Mouse (Mus musculus): Measurements from ENCODE around the gene 2310011J03Rik. TPM values are rescaled to one million over a fixed set of nuclear protein-coding genes. Genes with fewer than 3 reads are reported as not detected.
A peak's percentile ranks its signal among the peaks of the same experiment; 100 is the strongest.

2310011J03Rik gene
- polyA plus RNA-seq, 1 experiment from 2014 or later: 27.4 TPM

DNA sequence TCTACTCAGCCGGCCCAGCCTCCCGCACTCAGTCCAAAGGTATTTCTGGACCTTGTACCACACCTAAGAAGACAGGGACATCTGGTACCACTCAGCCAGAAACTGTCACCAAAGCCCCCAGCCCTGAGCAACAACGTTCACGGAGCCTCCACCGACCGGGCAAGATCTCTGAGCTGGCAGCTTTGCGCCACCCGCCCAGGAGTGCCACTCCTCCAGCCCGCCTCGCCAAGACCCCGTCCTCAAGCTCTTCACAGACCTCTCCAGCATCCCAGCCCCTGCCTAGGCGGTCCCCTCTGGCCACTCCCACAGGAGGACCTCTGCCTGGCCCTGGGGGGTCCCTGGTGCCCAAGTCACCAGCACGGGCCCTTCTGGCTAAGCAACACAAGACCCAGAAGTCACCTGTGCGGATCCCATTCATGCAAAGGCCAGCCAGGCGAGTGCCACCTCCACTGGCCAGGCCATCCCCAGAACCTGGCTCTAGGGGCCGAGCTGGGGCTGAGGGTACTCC, 5.8 kb downstream of the 2310011J03Rik start:
- Histone ChIP-seq H3K27ac (ENCODE audit: low read depth) (no peak overlapping the region), H3K4me2 (ENCODE audit: low read depth, low read length) (no peak overlapping the region), H3K9me3 (ENCODE audit: low read length) (no peaks in the 10 kb centered on the region), H3K27me3 (ENCODE audit: insufficient read depth, low read length) (peaks cover 61% of the 10 kb centered on the region), H3K9ac (replicated peaks) (no peak overlapping the region), H3K4me3 (ENCODE audit: low read depth, low read length) (no peak overlapping the region), H3K36me3 (replicated peaks; ENCODE audit: insufficient read depth, low read length) (peaks cover 17% of the 10 kb centered on the region), H3K4me1 (ENCODE audit: insufficient read depth) (peaks cover 24% of the 10 kb centered on the region)
- ATAC-seq: no peak
- DNase-seq: no peak
- WGBS (ENCODE audit: insufficient replicate concordance): 52% methylated on average over 16 of the region's 16 CpGs
- TF ChIP-seq CTCF (IDR thresholded peaks at IDR 0.05; ENCODE audit: low read depth) (no peak), EP300 (IDR thresholded peaks at IDR 0.05; ENCODE audit: low read depth) (no peak)

DNA sequence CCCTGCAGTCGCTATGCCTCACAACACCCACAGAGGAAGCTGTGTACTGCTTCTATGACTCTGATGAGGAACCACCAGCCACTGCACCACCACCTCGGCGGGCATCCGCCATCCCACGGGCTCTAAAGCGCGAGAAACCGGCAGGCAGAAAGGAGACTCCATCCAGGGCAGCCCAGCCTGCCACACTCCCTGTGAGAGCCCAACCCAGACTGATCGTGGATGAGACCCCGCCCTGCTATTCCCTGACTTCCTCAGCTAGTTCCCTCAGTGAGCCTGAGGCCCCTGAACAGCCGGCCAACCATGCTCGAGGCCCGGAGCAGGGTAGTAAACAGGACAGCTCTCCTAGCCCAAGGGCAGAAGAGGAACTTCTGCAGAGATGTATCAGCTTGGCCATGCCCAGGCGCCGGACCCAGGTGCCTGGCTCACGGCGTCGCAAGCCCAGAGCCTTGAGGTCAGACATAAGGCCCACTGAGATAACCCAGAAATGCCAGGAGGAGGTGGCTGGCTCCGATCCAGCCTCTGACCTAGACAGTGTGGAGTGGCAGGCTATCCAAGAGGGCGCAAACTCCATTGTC, 6.6 kb downstream of the 2310011J03Rik start:
- WGBS (ENCODE audit: insufficient replicate concordance): 21% methylated on average over 18 of the region's 20 CpGs
- Histone ChIP-seq H3K9me3 (ENCODE audit: low read length) (no peaks in the 10 kb centered on the region), H3K4me2 (ENCODE audit: low read depth, low read length) (peak overlapping the region; percentile 13; the same call in 1 of the 2 replicates), H3K9ac (replicated peaks) (no peak overlapping the region), H3K27ac (ENCODE audit: low read depth) (no peak overlapping the region), H3K36me3 (replicated peaks; ENCODE audit: insufficient read depth, low read length) (peaks cover 12% of the 10 kb centered on the region), H3K4me1 (ENCODE audit: insufficient read depth) (peaks cover 18% of the 10 kb centered on the region), H3K4me3 (ENCODE audit: low read depth, low read length) (no peak overlapping the region), H3K27me3 (ENCODE audit: insufficient read depth, low read length) (peaks cover 61% of the 10 kb centered on the region)
- no peak for TF ChIP-seq EP300 (IDR thresholded peaks at IDR 0.05; ENCODE audit: low read depth)
- no peak for TF ChIP-seq CTCF (IDR thresholded peaks at IDR 0.05; ENCODE audit: low read depth)
- ATAC-seq (no peak), DNase-seq (no peak)

DNA sequence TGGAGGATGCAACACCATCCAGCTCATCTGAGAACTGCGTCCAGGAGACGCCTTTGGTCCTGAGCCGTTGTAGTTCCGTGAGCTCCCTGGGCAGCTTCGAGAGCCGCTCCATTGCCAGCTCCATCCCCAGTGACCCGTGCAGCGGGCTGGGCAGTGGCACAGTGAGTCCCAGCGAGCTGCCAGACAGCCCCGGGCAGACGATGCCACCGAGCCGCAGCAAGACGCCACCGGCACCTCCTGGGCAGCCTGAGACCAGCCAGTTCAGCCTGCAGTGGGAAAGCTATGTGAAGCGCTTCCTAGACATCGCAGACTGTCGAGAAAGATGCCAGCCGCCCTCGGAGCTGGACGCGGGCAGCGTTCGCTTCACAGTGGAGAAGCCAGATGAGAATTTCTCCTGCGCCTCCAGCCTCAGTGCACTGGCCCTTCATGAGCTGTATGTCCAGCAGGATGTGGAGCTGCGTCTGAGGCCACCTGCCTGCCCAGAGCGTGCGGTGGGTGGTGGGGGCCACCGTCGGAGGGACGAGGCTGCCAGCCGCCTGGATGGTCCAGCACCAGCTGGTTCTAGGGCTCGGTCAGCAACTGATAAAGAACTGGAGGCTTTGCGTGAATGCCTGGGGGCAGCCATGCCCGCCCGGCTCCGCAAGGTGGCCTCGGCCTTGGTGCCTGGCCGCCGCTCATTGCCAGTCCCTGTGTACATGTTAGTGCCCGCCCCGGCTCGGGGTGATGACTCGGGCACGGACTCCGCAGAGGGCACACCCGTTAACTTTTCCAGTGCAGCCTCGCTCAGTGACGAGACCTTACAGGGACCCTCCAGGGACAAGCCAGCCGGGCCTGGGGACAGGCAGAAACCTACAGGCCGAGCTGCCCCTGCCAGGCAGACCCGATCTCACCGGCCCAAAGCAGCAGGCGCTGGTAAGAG, 7.5 kb downstream of the 2310011J03Rik start:
- TF ChIP-seq CTCF (IDR thresholded peaks at IDR 0.05; ENCODE audit: low read depth) (no peak), EP300 (IDR thresholded peaks at IDR 0.05; ENCODE audit: low read depth) (no peak)
- DNase-seq (no peak), ATAC-seq (no peak)
- Histone ChIP-seq H3K4me3 (ENCODE audit: low read depth, low read length) (no peak overlapping the region), H3K4me1 (ENCODE audit: insufficient read depth) (peaks cover 18% of the 10 kb centered on the region), H3K9me3 (ENCODE audit: low read length) (no peaks in the 10 kb centered on the region), H3K27ac (ENCODE audit: low read depth) (no peak overlapping the region), H3K27me3 (ENCODE audit: insufficient read depth, low read length) (peaks cover 61% of the 10 kb centered on the region), H3K9ac (replicated peaks) (no peak overlapping the region), H3K36me3 (replicated peaks; ENCODE audit: insufficient read depth, low read length) (peaks cover 4% of the 10 kb centered on the region; the same call in 1 of the 2 replicates), H3K4me2 (ENCODE audit: low read depth, low read length) (no peak overlapping the region)
- 62% methylated on average over 54 of the region's 54 CpGs for WGBS (ENCODE audit: insufficient replicate concordance)

DNA sequence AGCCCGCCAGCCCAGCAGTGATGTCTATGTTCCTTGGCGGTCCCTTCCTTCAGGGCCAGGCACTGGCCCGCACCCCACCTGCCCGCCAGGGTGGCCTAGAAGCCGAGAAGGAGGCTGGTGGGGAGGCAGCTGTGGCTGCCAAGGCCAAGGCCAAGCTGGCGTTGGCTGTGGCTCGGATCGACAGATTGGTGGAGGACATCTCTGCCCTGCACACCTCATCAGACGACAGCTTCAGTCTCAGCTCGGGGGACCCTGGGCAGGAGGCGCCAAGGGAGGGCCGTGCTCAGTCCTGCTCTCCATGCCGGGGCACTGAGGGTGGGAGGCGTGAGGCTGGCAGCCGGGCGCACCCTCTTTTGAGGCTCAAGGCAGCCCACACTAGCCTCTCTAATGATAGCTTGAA, 8.8 kb downstream of the 2310011J03Rik start:
- no peak overlapping the region for H3K9ac ChIP-seq (replicated peaks)
- TF ChIP-seq EP300 (IDR thresholded peaks at IDR 0.05; ENCODE audit: low read depth) (no peak), CTCF (IDR thresholded peaks at IDR 0.05; ENCODE audit: low read depth) (no peak)
- H3K36me3 ChIP-seq (replicated peaks; ENCODE audit: insufficient read depth, low read length): no peaks in the 10 kb centered on the region
- no peak overlapping the region for H3K4me2 ChIP-seq (ENCODE audit: low read depth, low read length)
- 67% methylated on average over 16 of the region's 16 CpGs for WGBS (ENCODE audit: insufficient replicate concordance)
- DNase-seq (no peak), ATAC-seq (no peak)
- no peak overlapping the region for H3K27ac ChIP-seq (ENCODE audit: low read depth)
- H3K4me3 ChIP-seq (ENCODE audit: low read depth, low read length): no peak overlapping the region
- peaks cover 63% of the 10 kb centered on the region for H3K27me3 ChIP-seq (ENCODE audit: insufficient read depth, low read length)
- H3K9me3 ChIP-seq (ENCODE audit: low read length): no peaks in the 10 kb centered on the region
- peaks cover 7% of the 10 kb centered on the region for H3K4me1 ChIP-seq (ENCODE audit: insufficient read depth)

DNA sequence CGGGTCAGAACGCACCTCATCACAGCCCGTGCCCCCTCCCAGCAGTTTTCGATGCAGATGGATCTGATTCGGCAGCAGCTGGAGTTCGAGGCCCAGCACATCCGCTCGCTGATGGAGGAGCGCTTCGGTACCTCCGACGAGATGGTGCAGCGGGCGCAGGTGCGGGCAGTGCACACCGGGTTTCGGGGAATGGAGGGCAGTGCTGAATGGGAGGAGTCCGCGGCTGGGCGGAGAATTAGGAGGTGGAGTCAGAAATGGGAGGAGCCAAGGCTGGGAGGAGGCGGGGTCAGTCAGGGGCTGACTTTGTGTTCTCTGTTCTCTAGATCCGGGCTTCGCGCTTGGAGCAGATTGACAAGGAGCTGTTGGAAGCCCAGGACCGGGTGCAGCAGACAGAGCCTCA, 15.5 kb downstream of the 2310011J03Rik start:
- Histone ChIP-seq H3K9ac (replicated peaks) (no peak overlapping the region; the same call in 1 of the 2 replicates), H3K9me3 (ENCODE audit: low read length) (no peaks in the 10 kb centered on the region), H3K4me3 (ENCODE audit: low read depth, low read length) (peak overlapping the region; percentile 12; the same call in 1 of the 2 replicates), H3K36me3 (replicated peaks; ENCODE audit: insufficient read depth, low read length) (no peaks in the 10 kb centered on the region), H3K27me3 (ENCODE audit: insufficient read depth, low read length) (peaks cover 52% of the 10 kb centered on the region), H3K4me2 (ENCODE audit: low read depth, low read length) (peak overlapping the region; percentile 39), H3K4me1 (ENCODE audit: insufficient read depth) (peaks cover 10% of the 10 kb centered on the region; the same call in 1 of the 2 replicates), H3K27ac (ENCODE audit: low read depth) (no peak overlapping the region)
- TF ChIP-seq EP300 (IDR thresholded peaks at IDR 0.05; ENCODE audit: low read depth) (no peak), CTCF (IDR thresholded peaks at IDR 0.05; ENCODE audit: low read depth) (no peak)
- WGBS (ENCODE audit: insufficient replicate concordance): 6% methylated on average over 25 of the region's 25 CpGs
- DNase-seq (peak; percentile 81), ATAC-seq (peak; percentile 54)

DNA sequence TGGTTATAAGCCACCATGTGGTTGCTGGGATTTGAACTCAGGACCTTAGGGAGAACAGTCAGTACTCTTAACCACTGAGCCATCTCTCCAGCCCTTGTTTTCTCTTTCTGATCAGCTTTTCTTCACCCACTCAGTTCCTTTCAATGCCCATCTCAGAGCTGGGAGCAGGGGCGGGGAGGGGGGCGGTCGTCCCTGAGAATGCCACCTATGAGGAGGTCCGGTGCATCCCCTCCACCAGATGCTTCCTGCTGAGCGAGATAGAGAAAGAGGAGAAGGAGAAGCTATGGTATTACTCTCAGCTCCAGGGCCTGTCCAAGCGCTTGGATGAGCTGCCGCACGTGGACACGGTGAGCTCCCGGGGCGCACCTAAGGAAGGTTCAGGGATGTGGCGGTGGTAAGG, 15.9 kb downstream of the 2310011J03Rik start:
- Histone ChIP-seq H3K9me3 (ENCODE audit: low read length) (no peaks in the 10 kb centered on the region), H3K4me1 (ENCODE audit: insufficient read depth) (peaks cover 10% of the 10 kb centered on the region; the same call in 1 of the 2 replicates), H3K27me3 (ENCODE audit: insufficient read depth, low read length) (peaks cover 56% of the 10 kb centered on the region), H3K36me3 (replicated peaks; ENCODE audit: insufficient read depth, low read length) (no peaks in the 10 kb centered on the region), H3K27ac (ENCODE audit: low read depth) (no peak overlapping the region), H3K9ac (replicated peaks) (no peak overlapping the region; the same call in 1 of the 2 replicates), H3K4me3 (ENCODE audit: low read depth, low read length) (peak overlapping the region; percentile 12; the same call in 1 of the 2 replicates), H3K4me2 (ENCODE audit: low read depth, low read length) (peak overlapping the region; percentile 39)
- ATAC-seq (peak; percentile 11; the same call in 1 of the 2 replicates), DNase-seq (no peak)
- 10% methylated on average over 12 of the region's 12 CpGs for WGBS (ENCODE audit: insufficient replicate concordance)
- TF ChIP-seq EP300 (IDR thresholded peaks at IDR 0.05; ENCODE audit: low read depth) (no peak), CTCF (IDR thresholded peaks at IDR 0.05; ENCODE audit: low read depth) (no peak)
